Mouse (Mus musculus) CD8-positive naive resting alpha-beta T cell, adult 57 days (primary cell): ENCODE measurements around the gene Mettl24. TPM values are rescaled to one million over a fixed set of nuclear protein-coding genes. Genes with fewer than 3 reads are reported as not detected.

Source experiments
- total RNA-seq: library from RNA; stranded (reverse); gene quantifications from one replicate; pipeline ENCODE4 v1.2.4, GENCODE M21; 2023

Gene Mettl24
- not detected for total RNA-seq

DNA sequence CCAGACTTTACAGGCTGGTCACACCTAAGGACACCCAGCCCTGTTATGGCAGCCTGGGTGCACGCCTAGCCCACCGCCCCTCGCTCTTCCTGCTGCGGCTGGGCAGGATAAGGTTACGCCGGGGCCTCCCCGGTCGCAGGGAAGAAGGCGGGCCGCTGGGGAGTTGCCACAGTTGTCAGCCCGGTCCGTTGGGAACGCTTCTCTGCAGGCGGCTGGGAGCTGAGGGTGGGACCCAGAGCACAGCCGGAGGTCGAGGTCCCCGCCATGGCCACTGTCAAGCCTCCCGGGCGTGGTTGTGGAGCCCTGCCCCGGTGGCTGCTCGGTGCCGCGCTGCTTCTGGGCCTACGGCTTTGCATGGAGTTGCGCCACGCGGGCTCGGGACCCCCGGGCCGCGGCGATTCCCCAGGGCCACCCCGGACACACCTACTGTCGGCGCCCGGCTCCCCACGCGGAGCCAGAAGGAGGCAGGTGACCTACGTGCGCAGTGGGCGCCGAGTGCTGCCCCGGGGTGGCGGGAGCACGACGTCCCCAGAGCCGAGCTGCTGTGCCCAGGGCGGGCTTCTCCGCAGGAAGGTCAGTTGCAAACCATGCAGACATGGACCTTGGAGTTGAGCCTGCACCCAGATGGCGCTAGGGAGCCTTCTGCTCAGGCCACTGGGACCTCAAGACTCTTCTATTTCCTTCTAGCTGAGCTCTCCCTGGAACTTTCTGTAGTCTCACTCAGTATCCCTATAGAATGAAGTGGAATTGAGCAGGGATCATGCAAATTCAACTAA lies at the start of gene Mettl24:
Gene Mettl24 (plus strand): TSS at position 191 of the 776 bp plus-strand sequence.

Other genes starting within 250 kb of the Mettl24 start
- not detected for gene Slc22a16, start 112.9 kb upstream of the Mettl24 start, total RNA-seq
- gene Ddo, start 53.3 kb upstream of the Mettl24 start, total RNA-seq = not detected
- gene Cdc40, start 200.0 kb downstream of the Mettl24 start, total RNA-seq = 52.3 TPM
- not detected for gene Wasf1, start 200.2 kb downstream of the Mettl24 start, total RNA-seq